ENCODE assay signal across 8 mouse cellular contexts in the genomic region with DNA sequence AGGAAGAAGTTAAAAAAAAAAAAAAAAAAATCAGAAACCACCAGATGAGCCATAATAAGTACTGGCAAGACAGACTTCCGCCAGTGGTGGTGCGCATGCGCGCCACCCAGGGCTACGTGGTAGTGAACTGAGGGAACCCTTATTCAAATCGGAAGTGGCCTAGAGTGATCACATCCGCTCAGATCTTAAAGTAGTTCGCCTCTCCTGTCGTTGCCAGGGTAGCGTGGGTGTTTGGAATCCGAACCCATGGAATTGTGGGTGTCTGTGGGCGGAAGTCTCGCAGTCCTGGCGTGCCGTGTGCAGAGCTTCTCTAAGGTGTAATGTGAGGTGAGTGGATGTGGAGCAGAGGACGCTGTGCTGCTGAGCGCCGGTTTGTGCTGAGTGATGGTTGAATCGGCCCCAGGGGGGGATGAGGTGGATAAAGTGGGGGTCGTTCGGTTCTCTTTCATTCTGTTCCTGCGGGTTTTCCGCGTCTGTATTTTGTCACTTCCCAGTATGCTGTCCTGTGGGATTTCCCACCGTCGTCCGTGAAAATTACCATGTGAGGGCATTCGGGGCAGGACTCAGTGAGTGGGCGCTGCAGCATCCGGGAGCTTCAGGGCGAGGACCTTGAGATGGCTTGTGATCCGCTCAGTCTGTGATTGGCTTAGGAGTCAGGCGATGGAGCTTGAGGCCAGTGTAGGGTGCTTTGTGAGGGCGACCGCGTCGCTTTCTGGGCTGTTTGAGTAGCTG. TPM values are rescaled to one million over a fixed set of nuclear protein-coding genes. Genes with fewer than 3 reads are reported as not detected.
DNase-seq lines count a peak whose midpoint lies in the region; ATAC-seq and TF ChIP-seq lines count a peak whose summit lies in the region.

Gene Zfp719, plus strand, starts transcription at position 171 of the 732 bp plus-strand sequence.

- peaks cover 7 to 24% of the 10 kb centered on the region in 2 experiments for H3K36me3 ChIP-seq in CH12.LX (replicated peaks in 1 of 2; ENCODE audit: control insufficient read depth in 1 of 2, insufficient read depth in 1 of 2, low read length in 1 of 2)
- H3K36me3 ChIP-seq in forebrain, embryonic 11.5 days (ENCODE audit: control insufficient read depth, insufficient read depth, low read length): peaks cover 1% of the 10 kb centered on the region; the same call in 1 of the 2 replicates
- H3K36me3 ChIP-seq in heart, embryonic 16.5 days (ENCODE audit: control insufficient read depth, insufficient read depth): peaks cover 11% of the 10 kb centered on the region
- H3K36me3 ChIP-seq in liver, embryonic 15.5 days (replicated peaks): peaks cover 8% of the 10 kb centered on the region
- peaks cover 15% of the 10 kb centered on the region for H3K36me3 ChIP-seq in neural tube, embryonic 12.5 days

- H3K79me2 ChIP-seq in CH12.LX (replicated peaks; ENCODE audit: control insufficient read depth, extremely low read depth, insufficient read depth, poor library complexity, severe bottlenecking): peaks cover 17% of the 10 kb centered on the region

- in situ Hi-C loops in CH12.LX (cut with MboI; ENCODE audit: low pct_ligation_motif_present, low pct_unique_long_range_greater_than_20kb, low sequenced_read_pairs): no loop called here

- ATAC-seq in forebrain, embryonic 11.5 days (replicated peaks; ENCODE audit: low FRiP score): peak; percentile 95
- ATAC-seq in heart, embryonic 16.5 days (replicated peaks; ENCODE audit: extremely low read depth, insufficient read depth, low FRiP score): peak; percentile 98
- ATAC-seq in liver, embryonic 15.5 days (ENCODE audit: insufficient read depth): peak; percentile 94
- ATAC-seq in neural tube, embryonic 12.5 days (ENCODE audit: low FRiP score, low read depth): peak; percentile 97

- peak within 1 kb of the TSS; percentile 61 for H3K9ac ChIP-seq in CH12.LX (ENCODE audit: insufficient read depth, low read depth)
- H3K9ac ChIP-seq in forebrain, embryonic 11.5 days (ENCODE audit: low read length): peak within 1 kb of the TSS; percentile 70
- peak within 1 kb of the TSS; percentile 68 for H3K9ac ChIP-seq in heart, embryonic 16.5 days (ENCODE audit: low read length)
- H3K9ac ChIP-seq in liver, embryonic 15.5 days: peak within 1 kb of the TSS; percentile 57
- peak within 1 kb of the TSS; percentile 72 for H3K9ac ChIP-seq in neural tube, embryonic 12.5 days

- H3K27ac ChIP-seq in CH12.LX (ENCODE audit: insufficient read depth, low read depth): peak within 1 kb of the TSS; percentile 35
- H3K27ac ChIP-seq in forebrain, embryonic 11.5 days (ENCODE audit: low read depth, low read length): peak within 1 kb of the TSS; percentile 58; the same call in 1 of the 2 replicates
- H3K27ac ChIP-seq in heart, embryonic 16.5 days (ENCODE audit: low read length): peak within 1 kb of the TSS; percentile 87
- peak within 1 kb of the TSS; percentile 76 for H3K27ac ChIP-seq in liver, embryonic 15.5 days (replicated peaks)
- peak within 1 kb of the TSS; percentile 83 for H3K27ac ChIP-seq in neural tube, embryonic 12.5 days

- no peak for TF ChIP-seq EP300 in CH12.LX (IDR thresholded peaks at IDR 0.05; ENCODE audit: low read length)

- no peaks in the 10 kb centered on the region for H3K9me3 ChIP-seq in CH12.LX (replicated peaks; ENCODE audit: low read length)
- H3K9me3 ChIP-seq in forebrain, embryonic 11.5 days (ENCODE audit: control insufficient read depth, low read length): no peaks in the 10 kb centered on the region
- H3K9me3 ChIP-seq in heart, embryonic 16.5 days (replicated peaks; ENCODE audit: control insufficient read depth, low read length): no peaks in the 10 kb centered on the region
- H3K9me3 ChIP-seq in liver, embryonic 15.5 days (replicated peaks): no peaks in the 10 kb centered on the region
- H3K9me3 ChIP-seq in neural tube, embryonic 12.5 days: no peaks in the 10 kb centered on the region

- TF ChIP-seq POLR2A in CH12.LX (IDR thresholded peaks at IDR 0.05; ENCODE audit: low read depth, low read length): peak; percentile 79

- H3K4me2 ChIP-seq in CH12.LX (ENCODE audit: insufficient read depth, low read depth, poor library complexity, severe bottlenecking): peak within 1 kb of the TSS; percentile 76
- H3K4me2 ChIP-seq in forebrain, embryonic 11.5 days (ENCODE audit: low read depth, low read length, severe bottlenecking): peak within 1 kb of the TSS; percentile 66
- peak within 1 kb of the TSS; percentile 89 for H3K4me2 ChIP-seq in heart, embryonic 16.5 days (ENCODE audit: low read depth, low read length)
- peak within 1 kb of the TSS; percentile 82 for H3K4me2 ChIP-seq in liver, embryonic 15.5 days
- peak within 1 kb of the TSS; percentile 75 for H3K4me2 ChIP-seq in neural tube, embryonic 12.5 days (replicated peaks)

- TF ChIP-seq RAD21 in CH12.LX (IDR thresholded peaks at IDR 0.05; ENCODE audit: low read depth, low read length): no peak

- TF ChIP-seq CTCF in CH12.LX (conservative IDR thresholded peaks at IDR 0.05 in 1 of 2, IDR thresholded peaks at IDR 0.05 in 1 of 2; ENCODE audit: low read depth in 2 of 2, low read length in 2 of 2): no peak

- H3K4me3 ChIP-seq in CH12.LX (replicated peaks in 1 of 3; ENCODE audit: low read depth in 2 of 3, low read length in 2 of 3, poor library complexity in 1 of 3): peak within 1 kb of the TSS; percentile 65 to 79 (median 76)
- peak within 1 kb of the TSS; percentile 65 for H3K4me3 ChIP-seq in forebrain, embryonic 11.5 days (ENCODE audit: low read depth, low read length)
- H3K4me3 ChIP-seq in heart, embryonic 16.5 days (ENCODE audit: low read length): peak within 1 kb of the TSS; percentile 61
- H3K4me3 ChIP-seq in liver, embryonic 15.5 days (replicated peaks): peak within 1 kb of the TSS; percentile 71
- H3K4me3 ChIP-seq in neural tube, embryonic 12.5 days: peak within 1 kb of the TSS; percentile 61

- DNase-seq in CH12.LX (ENCODE audit: extremely low read depth): peak; percentile 98
- peak; percentile 84 for DNase-seq in c-Kit-positive CD71-positive TER-119-negative erythroid progenitor cells, embryonic 14.5 days (ENCODE audit: low read depth)
- peak; percentile 93 for DNase-seq in forebrain, embryonic 11.5 days (ENCODE audit: low spot score)
- DNase-seq in kidney, postnatal 36 days: peak; percentile 94 to 96
- peak; percentile 100 for DNase-seq in telencephalon, adult 2 months (ENCODE audit: low read depth, low spot score)

- under 1% methylated on average over 37 of the region's 37 CpGs for WGBS in forebrain, embryonic 11.5 days
- under 1% methylated on average over 37 of the region's 37 CpGs for WGBS in heart, embryonic 16.5 days
- WGBS in liver, embryonic 15.5 days (ENCODE audit: insufficient replicate concordance): under 1% methylated on average over 37 of the region's 37 CpGs
- under 1% methylated on average over 37 of the region's 37 CpGs for WGBS in neural tube, embryonic 12.5 days

- peaks cover 7 to 18% of the 10 kb centered on the region in 2 experiments for H3K4me1 ChIP-seq in CH12.LX (ENCODE audit: control insufficient read depth in 1 of 2, insufficient read depth in 2 of 2)
- H3K4me1 ChIP-seq in forebrain, embryonic 11.5 days (replicated peaks; ENCODE audit: control insufficient read depth, insufficient read depth, low read length): peaks cover 3% of the 10 kb centered on the region; the same call in 1 of the 2 replicates
- H3K4me1 ChIP-seq in heart, embryonic 16.5 days (ENCODE audit: control insufficient read depth, insufficient read depth, low read length): peaks cover 7% of the 10 kb centered on the region
- peaks cover 16% of the 10 kb centered on the region for H3K4me1 ChIP-seq in liver, embryonic 15.5 days (replicated peaks)
- H3K4me1 ChIP-seq in neural tube, embryonic 12.5 days: peaks cover 16% of the 10 kb centered on the region

- dilution Hi-C loops in CH12.LX (cut with MboI; ENCODE audit: extremely low pct_ligation_motif_present, extremely low pct_unique_long_range_greater_than_20kb, low sequenced_read_pairs): no loop called here

- no peaks in the 10 kb centered on the region for H3K27me3 ChIP-seq in CH12.LX (replicated peaks)
- no peaks in the 10 kb centered on the region for H3K27me3 ChIP-seq in forebrain, embryonic 11.5 days (ENCODE audit: control insufficient read depth, insufficient read depth, low read length)
- no peaks in the 10 kb centered on the region for H3K27me3 ChIP-seq in heart, embryonic 16.5 days (ENCODE audit: control insufficient read depth, insufficient read depth, low read length)
- no peaks in the 10 kb centered on the region for H3K27me3 ChIP-seq in liver, embryonic 15.5 days
- H3K27me3 ChIP-seq in neural tube, embryonic 12.5 days (replicated peaks): no peaks in the 10 kb centered on the region

TF ChIP-seq in CH12.LX, 34 proteins besides CTCF, POLR2A, EP300 and RAD21 (continues in another document):
- peak; percentile 66 for TF ChIP-seq IRF4 (IDR thresholded peaks at IDR 0.05; ENCODE audit: low read depth, low read length)
- TF ChIP-seq KAT2A (IDR thresholded peaks at IDR 0.05; ENCODE audit: insufficient replicate concordance, low read length): 0 out of 2 replicates have a peak, but pooled peaks have one; percentile 63
- no peak for TF ChIP-seq ZC3H11A (IDR thresholded peaks at IDR 0.05; ENCODE audit: low read depth, low read length)
- peak; percentile 73 for TF ChIP-seq TBP (conservative IDR thresholded peaks at IDR 0.05; ENCODE audit: low read depth, low read length)
- peak; percentile 93 for TF ChIP-seq NRF1 (IDR thresholded peaks at IDR 0.05; ENCODE audit: low read depth, low read length)
- no peak for TF ChIP-seq USF1 (IDR thresholded peaks at IDR 0.05; ENCODE audit: low read depth, low read length)
- peak; percentile 90 for TF ChIP-seq MXI1 (IDR thresholded peaks at IDR 0.05; ENCODE audit: low read depth, low read length)
- no peak for TF ChIP-seq ZMIZ1 (IDR thresholded peaks at IDR 0.05; ENCODE audit: low read depth, low read length)
- peak; percentile 87 for TF ChIP-seq HCFC1 (IDR thresholded peaks at IDR 0.05; ENCODE audit: low read depth, low read length)
- TF ChIP-seq SMC3 (IDR thresholded peaks at IDR 0.05; ENCODE audit: low read depth, low read length): no peak
- no peak for TF ChIP-seq CHD1 (IDR thresholded peaks at IDR 0.05; ENCODE audit: low read depth, low read length)
- TF ChIP-seq MAX (IDR thresholded peaks at IDR 0.05; ENCODE audit: low read length): peak; percentile 53; the same call in 1 of the 2 replicates
- TF ChIP-seq POLR2AphosphoS2 (IDR thresholded peaks at IDR 0.05; ENCODE audit: low read depth, low read length): peak; percentile 63; the same call in 1 of the 2 replicates
- TF ChIP-seq MYC (IDR thresholded peaks at IDR 0.05; ENCODE audit: low read depth, low read length): no peak

RNA-seq across cellular contexts. Expression of gene Zfp719, which starts in this region (rescaled TPM):
- total RNA-seq in CH12.LX (2012; rRNA removed) (5.8 and 6.6 TPM in 2 replicates), CH12.LX (2014; rRNA removed) (8.6 and 9.8 TPM in 2 replicates)
- 3.5 and 5.8 TPM in 2 replicates for polyA plus RNA-seq in CH12.LX (2012; ENCODE audit: insufficient read length, low read depth)
- 16.0 and 16.9 TPM in 2 replicates for polyA plus RNA-seq in forebrain, embryonic 11.5 days (2014; fragmentation: Nextera tagmentation; extraction: Ambion mirVana)
- 7.4 TPM in 2 replicates for polyA plus RNA-seq in heart, embryonic 16.5 days (2015; fragmentation: Nextera tagmentation; extraction: Ambion mirVana)
- polyA plus RNA-seq in liver, embryonic 15.5 days (2015; fragmentation: Nextera tagmentation; extraction: Ambion mirVana): 2.0 and 2.2 TPM in 2 replicates
- polyA plus RNA-seq in neural tube, embryonic 12.5 days (2016; fragmentation: Nextera tagmentation; extraction: Ambion mirVana): 14.5 and 15.0 TPM in 2 replicates

Comparison
In these comparisons a context has a peak if more than half of its experiments do, and no peak if none do; other contexts are left out.
1. Peak in every context shown above with its lines: DNase-seq, ATAC-seq, H3K4me3 ChIP-seq and H3K27ac ChIP-seq.
2. H3K27ac ChIP-seq: peak in every context shown above with its lines; median percentile 87 in heart, embryonic 16.5 days; 83 in neural tube, embryonic 12.5 days; 76 in liver, embryonic 15.5 days; 58 in forebrain, embryonic 11.5 days; 35 in CH12.LX.